Mouse (Mus musculus) thymus, postnatal 0 days (tissue): ENCODE data around the gene Nup214. TPM values are rescaled to one million over a fixed set of nuclear protein-coding genes. Genes with fewer than 3 reads are reported as not detected.

Source experiments
- DNase-seq: peaks from one replicate; pipeline ENCODE4 v3.0.0-alpha.2; 2015; ENCODE audit warnings: low spot score
- polyA plus RNA-seq: library from polyadenylated mRNA; unstranded; fragments of >200 nt; fragmentation: Nextera tagmentation; extraction: Ambion mirVana; gene quantifications from 2 replicates; pipeline ENCODE4 v1.2.1, GENCODE M21; 2015

Nup214 gene
- 115 and 138 TPM in 2 replicates for polyA plus RNA-seq

GRCm38 (mm10) chr2:31974141-31974808 is at the start of gene Nup214:
TSS of gene Nup214 (plus strand) at chr2:31974436.
- peak; percentile 99 for DNase-seq

DNA sequence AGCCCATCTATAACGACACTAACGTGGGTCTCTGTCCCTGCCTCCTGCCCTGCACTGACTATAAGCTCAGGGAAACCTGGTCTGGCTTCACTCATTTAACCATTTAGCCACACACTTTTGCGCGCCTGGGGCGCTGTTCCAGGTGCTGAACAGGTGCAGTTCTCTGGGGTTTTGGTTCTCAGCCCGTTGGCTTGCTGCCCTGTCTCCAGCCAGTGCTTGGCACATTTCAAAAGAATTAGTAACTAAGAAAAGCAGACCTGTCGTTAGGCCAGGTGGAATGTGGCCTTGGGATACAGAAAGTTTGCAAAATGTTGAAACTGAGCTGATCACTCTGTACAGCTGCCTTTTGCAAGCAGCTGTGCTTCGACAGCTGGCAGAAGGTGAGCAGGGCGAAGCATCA is 49.4 kb upstream of the Nup214 start:
- DNase-seq: peak; percentile 7

DNA sequence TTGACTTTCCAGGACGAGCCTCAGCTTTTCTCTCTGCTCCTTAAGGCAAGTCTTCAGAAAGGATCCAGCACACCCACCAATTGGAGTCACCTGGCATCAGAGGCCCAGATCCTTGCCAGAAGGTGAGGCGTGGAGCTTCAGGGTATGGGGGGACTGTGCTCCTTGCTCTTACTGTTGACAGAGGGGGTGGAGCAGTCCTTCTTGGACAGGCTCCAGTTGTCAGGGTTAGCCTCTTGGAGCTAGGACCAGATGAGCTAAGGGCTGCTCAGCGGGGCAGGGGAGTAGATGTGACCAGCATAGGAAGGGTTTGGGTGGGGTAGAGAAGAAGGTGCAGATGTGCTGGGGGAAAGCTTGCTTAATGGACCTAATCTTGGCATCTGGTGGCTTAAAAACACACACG is 48.3 kb upstream of the Nup214 start:
- no peak for DNase-seq

DNA sequence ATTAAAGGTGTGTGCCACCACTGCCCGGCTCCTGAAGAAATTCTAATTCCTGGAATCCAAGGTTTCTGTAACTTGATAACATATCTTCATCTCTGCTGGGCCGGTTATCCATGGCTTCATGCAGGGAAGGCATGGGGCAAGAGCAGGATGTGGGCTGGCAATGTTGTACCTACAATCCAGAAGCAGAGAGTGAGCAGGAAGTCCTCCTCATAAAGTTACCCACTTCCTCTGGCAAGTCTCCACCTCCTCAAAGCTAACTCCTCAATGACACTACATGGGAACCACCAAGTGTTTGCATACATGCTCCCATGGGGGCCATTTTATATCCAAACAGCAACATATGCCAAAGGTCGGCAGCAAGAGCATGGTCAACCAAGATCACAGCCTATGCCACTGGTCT is 44.6 kb upstream of the Nup214 start:
- DNase-seq: peak; percentile 63

DNA sequence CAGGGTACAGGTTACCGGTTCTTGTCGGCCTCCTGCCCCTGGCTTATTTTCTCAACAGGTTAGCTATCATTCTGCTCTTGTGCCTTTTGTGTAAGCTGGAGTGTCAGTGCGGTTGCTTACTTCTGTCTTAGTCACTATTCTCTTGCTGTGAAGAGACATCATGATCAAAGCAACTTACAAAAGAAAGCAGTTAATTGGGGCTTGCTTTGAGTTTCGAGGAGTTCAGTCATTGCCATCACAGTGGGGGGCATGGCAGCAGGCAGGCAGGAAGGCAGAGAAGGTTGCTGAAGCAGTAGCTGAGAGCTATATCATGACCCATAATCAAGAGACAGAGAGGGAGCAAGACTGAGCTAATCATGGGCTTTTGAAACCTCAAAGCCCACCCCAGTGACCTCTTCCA is 39.7 kb upstream of the Nup214 start:
- no peak for DNase-seq

DNA sequence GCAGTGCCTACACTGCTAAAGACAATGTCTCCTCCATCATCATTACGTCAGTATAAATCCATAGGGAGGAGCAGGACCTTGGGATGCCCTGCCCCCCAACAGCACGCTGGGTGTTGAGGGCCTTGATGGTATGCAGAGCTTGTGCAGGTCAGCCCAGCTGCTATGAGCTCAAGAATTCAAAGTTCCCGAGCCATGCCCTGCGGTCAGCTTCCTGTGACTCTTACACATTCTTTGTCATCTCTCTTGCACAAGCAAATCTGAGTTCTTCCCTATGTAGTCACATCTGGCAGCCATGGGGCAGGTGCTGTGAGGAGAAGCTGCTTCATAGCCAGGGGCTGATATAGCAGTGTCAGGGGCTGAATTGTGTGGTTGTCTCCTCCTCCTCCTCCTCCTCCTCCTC is 39.2 kb upstream of the Nup214 start:
- DNase-seq: no peak

GRCm38 (mm10) chr2:31938298-31938697 is 35.9 kb upstream of the Nup214 start:
- no peak for DNase-seq

GRCm38 (mm10) chr2:31943011-31943410 is 31.2 kb upstream of the Nup214 start:
- DNase-seq: no peak

DNA sequence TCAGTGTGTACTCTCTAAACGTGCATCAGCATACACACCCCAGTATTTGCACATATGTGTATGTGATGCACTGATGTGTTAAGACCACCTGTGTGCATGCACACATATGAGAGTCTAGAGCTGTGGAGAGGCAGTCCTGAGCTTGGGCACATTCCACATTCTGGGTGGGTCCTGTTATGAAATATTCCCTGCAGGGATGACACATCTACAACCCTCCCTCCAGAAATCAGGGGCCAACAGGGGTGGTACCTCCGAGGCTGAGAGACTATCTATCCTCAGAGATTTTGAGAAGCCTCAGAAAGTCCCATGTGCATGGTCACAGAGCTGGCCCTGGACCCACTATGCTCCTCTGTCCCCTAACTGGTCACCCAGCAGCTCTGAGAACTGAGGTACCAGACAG is 28.7 kb upstream of the Nup214 start:
- no peak for DNase-seq

DNA sequence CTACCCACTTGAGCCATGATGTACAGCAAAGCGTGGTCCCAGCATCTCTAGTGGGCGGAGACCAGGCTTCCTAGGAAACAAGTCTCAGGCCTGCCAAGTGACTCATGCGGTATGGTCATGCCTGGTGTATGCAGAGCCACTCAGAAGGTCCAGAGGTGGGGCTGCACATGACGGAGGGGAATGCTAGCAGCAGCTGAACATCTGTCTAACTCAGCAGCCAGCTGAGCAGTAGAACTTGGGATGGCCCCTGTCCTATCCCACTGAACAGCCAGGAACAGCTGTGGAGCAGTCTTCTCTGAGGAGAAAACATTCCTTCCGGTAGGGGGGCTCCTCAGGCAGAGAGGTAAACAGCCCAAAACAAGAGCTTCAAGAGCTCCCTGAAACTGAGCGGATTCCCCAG is 25.8 kb upstream of the Nup214 start:
- no peak for DNase-seq

DNA sequence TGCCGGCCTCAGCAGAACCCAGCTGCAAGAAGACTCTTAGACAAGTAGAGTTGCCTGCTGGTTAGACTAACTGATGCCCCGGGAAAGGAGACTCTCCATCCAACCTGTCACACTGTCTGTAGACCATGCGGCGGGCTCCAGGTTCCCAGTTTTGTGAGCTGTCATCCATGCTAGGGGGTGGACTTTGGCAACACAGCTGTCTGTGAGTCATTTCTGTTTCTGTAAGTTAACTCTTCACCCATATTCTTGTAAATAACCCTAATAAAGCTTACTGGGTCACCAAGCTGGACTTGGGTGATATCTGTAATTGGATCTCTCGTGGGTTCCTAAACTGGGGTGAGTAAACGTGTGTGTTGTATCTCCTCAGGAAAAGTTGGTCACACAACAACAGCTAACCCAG is 25.4 kb upstream of the Nup214 start:
- no peak for DNase-seq

DNA sequence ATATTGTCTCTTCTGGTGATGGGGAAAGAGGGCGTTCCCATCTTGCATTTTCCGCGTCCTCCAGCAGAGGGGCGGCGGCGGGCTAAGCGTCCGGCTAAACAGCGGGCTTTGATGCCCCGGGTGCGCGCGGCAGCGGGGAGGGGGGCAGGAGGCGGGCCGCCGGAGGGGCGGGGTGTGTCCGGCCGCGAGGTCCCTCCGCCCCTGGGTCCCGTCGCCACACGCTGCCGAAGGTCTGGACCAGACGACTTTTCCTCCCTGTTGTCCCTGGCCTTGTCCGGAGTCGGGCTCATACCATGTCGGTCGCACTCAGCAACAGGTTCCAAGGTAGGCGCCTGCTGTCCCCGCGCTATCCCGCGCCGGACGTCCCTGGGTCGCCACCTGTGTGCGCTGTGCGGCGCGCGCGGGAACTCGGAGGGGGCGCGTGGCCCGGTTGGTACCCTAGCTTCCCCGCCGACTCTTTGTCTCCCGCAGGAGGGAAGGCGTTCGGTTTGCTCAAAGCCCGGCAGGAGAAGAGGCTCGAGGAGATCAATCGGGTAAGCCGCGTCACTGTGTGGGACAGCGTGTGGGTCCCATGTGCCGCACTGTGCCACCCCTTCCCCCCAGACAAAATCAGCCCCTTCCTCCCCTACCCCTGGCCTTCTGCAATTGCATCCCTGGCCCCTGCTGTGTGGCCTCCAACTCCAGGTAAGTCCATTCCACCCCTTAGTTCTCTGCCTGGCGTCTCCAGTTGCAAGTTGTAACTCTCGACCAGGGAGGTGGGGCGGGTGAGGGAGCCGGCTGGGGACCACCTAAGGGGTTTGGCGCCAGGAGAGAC is 24.0 kb upstream of the Nup214 start, which contains the start of gene Aif1l:
Aif1l (plus strand) TSS at position 82 of the 814 bp plus-strand sequence.
- peak; percentile 23 for DNase-seq

DNA sequence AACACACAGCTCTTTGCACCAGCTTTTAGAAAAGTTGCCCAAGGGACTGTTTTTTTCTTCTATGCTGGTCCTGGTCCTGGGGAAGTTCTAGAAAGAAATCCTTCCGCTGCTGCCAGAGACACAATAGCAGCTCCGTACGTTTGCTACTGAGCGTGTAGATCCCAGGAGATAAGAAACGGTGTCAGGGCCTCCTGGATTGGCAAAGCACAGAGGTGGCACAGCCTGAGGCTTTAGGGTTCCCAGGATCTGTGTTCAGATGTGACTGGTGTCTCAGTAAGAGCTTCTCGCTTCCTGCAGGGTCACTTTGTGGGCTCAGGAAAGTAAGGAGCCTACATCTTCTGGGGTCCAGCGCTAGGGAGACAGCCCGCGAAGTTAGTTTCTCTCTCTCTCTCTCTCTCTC is 23.3 kb upstream of the Nup214 start:
- DNase-seq: no peak

GRCm38 (mm10) chr2:31952236-31952635 is 22.0 kb upstream of the Nup214 start:
- no peak for DNase-seq

DNA sequence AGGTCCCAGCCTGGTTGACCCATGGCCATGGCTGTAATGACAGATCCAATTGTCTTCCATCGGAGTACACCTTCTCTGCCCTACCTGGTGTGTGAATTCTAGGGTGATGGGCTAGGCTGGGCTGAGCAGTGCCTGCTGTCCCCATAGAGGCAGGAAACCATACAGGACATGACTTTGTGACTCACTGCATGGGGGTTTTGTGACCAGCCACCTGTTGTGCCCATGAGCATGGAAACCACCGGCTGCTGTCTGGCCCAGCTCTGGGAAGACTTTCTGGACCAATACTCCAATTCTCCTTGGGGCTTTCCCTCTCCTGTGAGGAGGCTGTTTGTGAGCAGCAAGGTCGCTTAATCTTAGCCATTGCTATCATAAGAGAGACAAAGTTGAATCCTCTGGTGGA is 21.5 kb upstream of the Nup214 start:
- no peak for DNase-seq

- no peak for DNase-seq
Observed at GRCm38 (mm10) chr2:31953687-31954086, 20.5 kb upstream of the Nup214 start.

DNA sequence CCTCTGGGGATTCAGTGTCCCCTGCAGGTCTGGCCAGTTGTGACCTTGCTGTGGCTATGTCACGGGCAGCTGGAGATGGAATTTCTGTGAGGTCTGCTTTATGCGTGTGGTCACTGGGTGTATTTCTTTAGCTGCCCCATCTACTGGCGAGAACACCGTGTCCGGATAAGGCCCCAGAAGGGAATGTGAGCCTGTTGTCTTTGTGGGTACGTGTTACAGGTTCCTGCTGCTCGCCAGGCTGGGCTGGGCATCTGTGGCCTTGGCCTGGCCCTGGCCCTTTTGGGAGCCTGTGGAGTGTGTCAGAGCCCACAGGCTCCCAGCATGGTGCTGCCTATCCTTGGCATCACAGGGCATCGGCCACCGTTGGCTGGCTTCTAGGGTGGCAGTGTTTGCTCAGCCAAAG is 19.5 kb upstream of the Nup214 start:
- no peak for DNase-seq

- no peak for DNase-seq
Observed at GRCm38 (mm10) chr2:31955686-31956085, 18.6 kb upstream of the Nup214 start.

DNA sequence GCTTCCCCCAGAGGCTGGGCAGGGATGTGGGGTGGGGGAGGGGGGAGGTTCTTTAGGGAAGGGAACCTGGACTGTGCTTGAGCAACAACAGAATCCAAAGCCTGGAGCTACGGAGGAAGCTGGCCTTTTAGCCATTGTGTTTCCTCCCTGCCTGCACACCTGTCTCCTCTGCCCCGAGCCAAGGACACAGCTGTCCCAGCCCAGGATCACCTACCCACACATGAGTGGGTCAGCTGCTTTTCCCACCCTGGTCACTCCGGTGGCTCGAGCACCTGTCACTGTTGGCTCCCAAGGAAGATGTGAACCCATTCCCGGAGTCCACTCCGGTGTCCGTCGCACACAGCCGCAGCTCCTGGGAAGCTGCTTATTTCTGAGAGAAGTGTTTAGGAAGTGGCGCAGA is 17.0 kb upstream of the Nup214 start:
- no peak for DNase-seq

DNA sequence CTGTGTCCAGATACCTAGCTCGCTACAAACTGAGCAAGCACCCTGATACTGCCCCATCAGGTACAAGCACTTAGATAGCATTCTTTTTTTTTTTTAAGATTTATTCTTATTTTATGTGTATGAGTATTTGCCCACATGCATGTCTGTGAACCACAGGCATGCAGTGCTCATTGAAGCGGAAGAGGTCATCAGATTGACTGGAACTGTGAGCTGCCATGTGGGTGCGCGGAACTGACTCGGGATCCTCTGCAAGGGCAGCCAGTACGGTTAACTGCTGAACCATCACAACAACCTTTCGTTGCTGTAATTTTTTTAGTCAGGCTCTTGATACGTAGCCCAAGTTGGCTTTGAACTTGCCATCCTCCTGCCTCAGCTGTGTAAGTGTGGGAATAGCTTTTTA is 13.2 kb upstream of the Nup214 start:
- DNase-seq: no peak

- no peak for DNase-seq
Observed at GRCm38 (mm10) chr2:31961791-31962222, 12.4 kb upstream of the Nup214 start.

- no peak for DNase-seq
Observed at GRCm38 (mm10) chr2:31962501-31963224, 11.6 kb upstream of the Nup214 start.
